Comparison of ENCODE assay signal across 16 mouse cellular contexts in genomic region chr8:23507661-23508060, GRCm38 (mm10).
DNase-seq lines count a peak whose midpoint lies in the region; ATAC-seq and TF ChIP-seq lines count a peak whose summit lies in the region.
"Had no signal": no experiment of that assay in that cellular context is flagged by ENCODE, and none has a peak within 500 bp of the region (broad histone marks: within the 10 kb centered on the region; RNA-seq: fewer than 3 reads in every experiment).

No protein-coding gene starts in this region.

- ATAC-seq in heart, postnatal 0 days (ENCODE audit: insufficient read depth, low read depth), result no peak
- no peak for ATAC-seq in hindbrain, embryonic 14.5 days (ENCODE audit: low FRiP score)
- ATAC-seq: forebrain, postnatal 0 days; hindbrain, postnatal 0 days had no signal

- peaks cover 16% of the 10 kb centered on the region for H3K4me1 ChIP-seq in heart, postnatal 0 days (ENCODE audit: control insufficient read depth, insufficient read depth)
- H3K4me1 ChIP-seq in hindbrain, embryonic 14.5 days (replicated peaks; ENCODE audit: control insufficient read depth, insufficient read depth, low read length), result no peaks in the 10 kb centered on the region

- no peaks in the 10 kb centered on the region for H3K36me3 ChIP-seq in heart, postnatal 0 days (replicated peaks; ENCODE audit: control insufficient read depth, insufficient read depth, low read length)
- H3K36me3 ChIP-seq in hindbrain, embryonic 14.5 days (replicated peaks; ENCODE audit: control insufficient read depth, insufficient read depth), result no peaks in the 10 kb centered on the region

- DNase-seq in layer of hippocampus, adult 11-12 months (ENCODE audit: low spot score), result peak; percentile 5
- no peak for DNase-seq in layer of hippocampus, adult 8-10 months (ENCODE audit: low spot score in 2 of 2)
- peak; percentile 48 for DNase-seq in heart, adult 8-10 months (ENCODE audit: low spot score)
- DNase-seq in heart, postnatal 0 days (ENCODE audit: low spot score), result peak; percentile 76
- peak; percentile 22 for DNase-seq in retina, embryonic 14.5 days (ENCODE audit: low spot score)
- no peak for DNase-seq in thymus, postnatal 36 days
- DNase-seq in T-cell, adult 2 months (ENCODE audit: low spot score), result no peak
- DNase-seq in hindbrain, embryonic 14.5 days (ENCODE audit: low spot score), result no peak
- DNase-seq: cerebellum, adult 8-10 months; embryo, embryonic 11 days; forebrain, postnatal 0 days; gastrocnemius, postnatal 36 days; kidney, adult 8-10 months had no signal

- 14% methylated on average over 4 of the region's 4 CpGs for WGBS in heart, postnatal 0 days
- WGBS in hindbrain, embryonic 14.5 days, result 75% methylated on average over 4 of the region's 4 CpGs

- TF ChIP-seq EP300 in heart, postnatal 0 days (IDR thresholded peaks at IDR 0.05; ENCODE audit: low read depth), result no peak

- H3K4me3 ChIP-seq in heart, postnatal 0 days (ENCODE audit: low read depth, low read length), result no peak overlapping the region
- no peak overlapping the region for H3K4me3 ChIP-seq in hindbrain, embryonic 14.5 days (replicated peaks; ENCODE audit: low read length)
- H3K4me3 ChIP-seq: erythroblast, embryonic 14.5 days had no signal

- H3K27ac ChIP-seq in heart, postnatal 0 days (ENCODE audit: low read depth), result 0 out of 2 replicates have a peak overlapping the region, but pooled peaks have one; percentile 17
- no peak overlapping the region for H3K27ac ChIP-seq in hindbrain, embryonic 14.5 days
- H3K27ac ChIP-seq: hindbrain, postnatal 0 days; liver, embryonic 14.5 days had no signal

- no peaks in the 10 kb centered on the region for H3K9me3 ChIP-seq in heart, postnatal 0 days (replicated peaks; ENCODE audit: control insufficient read depth, low read length)
- H3K9me3 ChIP-seq in hindbrain, embryonic 14.5 days (ENCODE audit: control insufficient read depth, low read length), result no peaks in the 10 kb centered on the region

- no peaks in the 10 kb centered on the region for H3K27me3 ChIP-seq in heart, postnatal 0 days (ENCODE audit: control insufficient read depth, insufficient read depth, low read length)
- no peaks in the 10 kb centered on the region for H3K27me3 ChIP-seq in hindbrain, embryonic 14.5 days (ENCODE audit: control insufficient read depth, insufficient read depth, low read length)

- H3K9ac ChIP-seq in heart, postnatal 0 days (replicated peaks; ENCODE audit: low read depth, low read length), result no peak overlapping the region
- H3K9ac ChIP-seq in hindbrain, embryonic 14.5 days, result no peak overlapping the region
- H3K9ac ChIP-seq: forebrain, postnatal 0 days; liver, embryonic 14.5 days had no signal

- TF ChIP-seq CTCF in heart, postnatal 0 days (IDR thresholded peaks at IDR 0.05; ENCODE audit: low read depth), result no peak

- no peak overlapping the region for H3K4me2 ChIP-seq in heart, postnatal 0 days (ENCODE audit: low read depth, low read length)
- H3K4me2 ChIP-seq in hindbrain, embryonic 14.5 days (replicated peaks), result no peak overlapping the region

Comparison
In these comparisons a context has a peak if more than half of its experiments do, and no peak if none do; other contexts are left out.
1. DNase-seq: peak in layer of hippocampus, adult 11-12 months (single experiment), heart, adult 8-10 months (single experiment), heart, postnatal 0 days (single experiment) and retina, embryonic 14.5 days (single experiment); none in layer of hippocampus, adult 8-10 months (0 of 2), thymus, postnatal 36 days (0 of 2), T-cell, adult 2 months (single experiment) and hindbrain, embryonic 14.5 days (single experiment).